Mouse (Mus musculus) C2C12 (cell line): ENCODE results near the gene Pnrc2. TPM values are rescaled to one million over a fixed set of nuclear protein-coding genes. Genes with fewer than 3 reads are reported as not detected.

Experiments
- H3K27me3 ChIP-seq: one replicate; pipeline ENCODE4 v1.6.1; 2011; ENCODE audit not compliant: control insufficient read depth, insufficient read depth, insufficient read length
- H3K36me3 ChIP-seq: one replicate; pipeline ENCODE4 v1.6.1; 2011; ENCODE audit not compliant: control insufficient read depth, insufficient read depth
- H3K4me3 ChIP-seq: one replicate; pipeline ENCODE4 v1.5.1; 2011; ENCODE audit warnings: mild to moderate bottlenecking, control low read depth; ENCODE audit not compliant: poor library complexity, insufficient read depth, severe bottlenecking
- H3K79me2 ChIP-seq: one replicate; pipeline ENCODE4 v1.6.1; 2011; ENCODE audit not compliant: control insufficient read depth, insufficient read depth
- H3K79me3 ChIP-seq: one replicate; pipeline ENCODE4 v1.6.1; 2011; ENCODE audit warnings: low read depth, control low read depth
- H3ac ChIP-seq: one replicate; pipeline ENCODE3; 2011; ENCODE audit warnings: low read depth; ENCODE audit not compliant: control insufficient read depth, insufficient read length
- CEBPB ChIP-seq: IDR thresholded peaks from one replicate; pipeline ENCODE4 v1.6.1; 2011; ENCODE audit warnings: low read depth, mild to moderate bottlenecking, control low read depth, moderate library complexity
- CTCF ChIP-seq: IDR thresholded peaks from one replicate; pipeline ENCODE4 v1.5.1; 2011; ENCODE audit not compliant: control insufficient read depth, insufficient read depth, insufficient read length
- FOSL1 ChIP-seq: IDR thresholded peaks from one replicate; pipeline ENCODE4 v1.8.0; 2011; ENCODE audit warnings: mild to moderate bottlenecking, low read length; ENCODE audit not compliant: poor library complexity, insufficient read depth, severe bottlenecking
- MAX ChIP-seq: IDR thresholded peaks from one replicate; pipeline ENCODE4 v1.6.1; 2011; ENCODE audit warnings: mild to moderate bottlenecking, control low read depth
- MYOD1 ChIP-seq: IDR thresholded peaks from one replicate; pipeline ENCODE4 v1.6.1; 2011; ENCODE audit warnings: low read depth; ENCODE audit not compliant: control insufficient read depth, insufficient read length
- MYOG ChIP-seq: IDR thresholded peaks from one replicate; pipeline ENCODE4 v1.6.1; 2011; ENCODE audit not compliant: control insufficient read depth, insufficient read length; ENCODE audit errors: extremely low read depth
- USF1 ChIP-seq: IDR thresholded peaks from one replicate; pipeline ENCODE4 v1.6.1; 2011; ENCODE audit warnings: low read depth, mild to moderate bottlenecking, control low read depth, moderate library complexity
- polyA plus RNA-seq: library from polyadenylated mRNA; unstranded; fragments of >200 nt; fragmentation: generic; extraction: Trizol; gene quantifications from one replicate; pipeline ENCODE4 v1.2.1, GENCODE M21; 2012; ENCODE audit warnings: missing spikeins

The Pnrc2 gene
- polyA plus RNA-seq, 1 experiment = 21.7 TPM

GRCm38 (mm10) chr4:135889146-135889883 is 15.7 kb upstream of the Pnrc2 start:
- no peak overlapping the region for H3ac ChIP-seq
- no peaks in the 10 kb centered on the region for H3K36me3 ChIP-seq
- no peak overlapping the region for H3K4me3 ChIP-seq
- H3K27me3 ChIP-seq = peaks cover 3% of the 10 kb centered on the region
- TF ChIP-seq MAX = no peak
- no peak for TF ChIP-seq USF1
- no peak for TF ChIP-seq MYOG
- TF ChIP-seq CEBPB = no peak
- TF ChIP-seq CTCF = no peak
- no peak for TF ChIP-seq FOSL1
- no peak for TF ChIP-seq MYOD1
- no peaks in the 10 kb centered on the region for H3K79me3 ChIP-seq
- no peaks in the 10 kb centered on the region for H3K79me2 ChIP-seq

DNA sequence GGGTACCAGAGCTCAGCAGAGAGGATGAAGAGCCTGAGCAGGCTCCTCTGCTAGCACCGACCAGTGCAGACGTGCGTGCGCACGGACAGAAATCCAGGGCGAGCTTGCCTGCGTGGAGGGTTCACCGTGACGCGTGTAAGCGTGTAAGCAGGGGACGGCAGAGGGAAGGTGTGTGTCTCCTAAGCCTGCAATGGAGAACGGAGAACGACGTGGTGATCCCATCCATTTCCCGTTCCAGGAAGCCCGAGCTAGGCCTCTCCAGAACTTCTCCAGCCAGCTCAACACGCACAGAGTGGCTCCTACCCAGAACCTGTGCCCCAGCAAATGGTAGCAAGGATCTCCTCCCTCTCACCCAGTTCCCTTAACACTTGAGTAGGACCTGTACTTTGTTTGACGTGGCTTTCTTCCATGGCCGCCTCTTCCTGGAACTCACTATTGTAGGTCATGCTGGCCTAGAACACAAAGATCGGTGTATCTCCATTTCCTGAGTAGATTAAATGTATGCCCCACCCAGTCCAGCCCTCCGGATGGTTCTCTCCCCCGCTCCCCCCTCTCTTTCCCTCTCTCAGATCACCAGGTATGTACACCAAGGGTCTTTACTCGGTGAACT is 14.9 kb upstream of the Pnrc2 start:
- no peaks in the 10 kb centered on the region for H3K36me3 ChIP-seq
- H3K4me3 ChIP-seq = no peak overlapping the region
- H3K79me3 ChIP-seq = no peaks in the 10 kb centered on the region
- no peak for TF ChIP-seq FOSL1
- no peak for TF ChIP-seq MYOD1
- TF ChIP-seq MYOG = no peak
- TF ChIP-seq USF1 = no peak
- TF ChIP-seq CTCF = no peak
- TF ChIP-seq CEBPB = no peak
- no peak for TF ChIP-seq MAX
- H3K79me2 ChIP-seq = no peaks in the 10 kb centered on the region
- H3K27me3 ChIP-seq = no peaks in the 10 kb centered on the region
- no peak overlapping the region for H3ac ChIP-seq

- Histone ChIP-seq H3K36me3 (no peaks in the 10 kb centered on the region), H3K79me2 (no peaks in the 10 kb centered on the region), H3K79me3 (no peaks in the 10 kb centered on the region), H3K4me3 (no peak overlapping the region), H3ac (no peak overlapping the region), H3K27me3 (peaks cover 9% of the 10 kb centered on the region)
- TF ChIP-seq USF1 (no peak), CTCF (no peak), FOSL1 (no peak), CEBPB (no peak), MYOG (no peak), MYOD1 (no peak), MAX (no peak)
Observed at GRCm38 (mm10) chr4:135886184-135886583, 12.5 kb upstream of the Pnrc2 start.

- H3K4me3 ChIP-seq = no peak overlapping the region
Observed at GRCm38 (mm10) chr4:135885676-135886075, 12.0 kb upstream of the Pnrc2 start.

GRCm38 (mm10) chr4:135884531-135884930 is 10.9 kb upstream of the Pnrc2 start:
- TF ChIP-seq CTCF (no peak), FOSL1 (no peak), CEBPB (no peak), MYOD1 (no peak), USF1 (no peak), MAX (no peak)
- Histone ChIP-seq H3K27me3 (peaks cover 9% of the 10 kb centered on the region), H3K79me3 (no peaks in the 10 kb centered on the region), H3ac (no peak overlapping the region), H3K36me3 (no peaks in the 10 kb centered on the region), H3K4me3 (no peak overlapping the region), H3K79me2 (no peaks in the 10 kb centered on the region)

More at GRCm38 (mm10) chr4:135885676-135886075, 12.0 kb upstream of the Pnrc2 start:
- Histone ChIP-seq H3K79me2 (no peaks in the 10 kb centered on the region), H3ac (no peak overlapping the region), H3K36me3 (no peaks in the 10 kb centered on the region), H3K79me3 (no peaks in the 10 kb centered on the region), H3K27me3 (peaks cover 9% of the 10 kb centered on the region)
- no peak for TF ChIP-seq MYOG
- no peak for TF ChIP-seq FOSL1
- TF ChIP-seq CEBPB = no peak
- no peak for TF ChIP-seq CTCF
- TF ChIP-seq MAX = no peak
- TF ChIP-seq MYOD1 = no peak
- TF ChIP-seq USF1 = no peak

DNA sequence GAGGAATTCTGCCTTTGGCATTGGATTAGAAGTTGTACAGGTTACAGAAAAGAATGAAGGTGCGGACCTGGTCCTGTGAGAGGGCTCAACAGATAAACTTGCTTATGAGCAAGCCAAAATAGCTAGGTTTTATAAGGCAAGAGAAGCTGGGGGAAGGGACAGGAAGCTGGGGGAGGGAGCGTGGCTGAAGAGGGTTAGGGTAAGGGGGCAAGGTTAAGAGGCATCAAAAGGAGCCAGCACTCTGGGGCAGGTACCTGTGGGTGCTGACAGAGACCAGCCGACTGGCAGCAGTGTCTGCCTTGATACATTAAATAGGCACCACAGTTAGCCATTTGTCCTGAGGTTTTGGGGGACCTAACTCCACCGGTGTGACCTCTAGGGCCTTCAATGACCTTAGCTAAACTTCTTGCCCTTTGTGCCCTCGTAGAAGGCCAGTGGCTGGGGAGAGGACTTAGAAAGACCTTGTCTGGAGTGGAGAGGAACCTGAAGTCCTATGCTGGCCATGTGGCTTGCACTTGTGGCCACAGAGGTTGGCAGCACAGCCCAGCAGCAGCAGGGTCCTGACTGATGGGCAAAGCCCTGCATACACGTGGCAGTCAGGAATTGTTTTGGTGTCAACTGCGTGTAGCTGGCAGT is 10.3 kb upstream of the Pnrc2 start:
- Histone ChIP-seq H3K36me3 (no peaks in the 10 kb centered on the region), H3K4me3 (no peak overlapping the region), H3ac (no peak overlapping the region), H3K79me2 (no peaks in the 10 kb centered on the region), H3K27me3 (peaks cover 9% of the 10 kb centered on the region), H3K79me3 (no peaks in the 10 kb centered on the region)
- TF ChIP-seq MAX (no peak), MYOG (no peak), MYOD1 (no peak), CTCF (no peak), FOSL1 (no peak), CEBPB (no peak)
